Mouse (Mus musculus) lung, embryonic 15.5 days (tissue): ENCODE results near the gene Lama2. TPM values are rescaled to one million over a fixed set of nuclear protein-coding genes. Genes with fewer than 3 reads are reported as not detected.

Experiments
- ATAC-seq: fragments of 200-750 bp; cut with Nextera tagmentation; 2 replicates; pipeline ENCODE4 v1.8.0; 2017; ENCODE audit warnings: moderate number of reproducible peaks, borderline replicate concordance; ENCODE audit not compliant: low FRiP score, low TSS enrichment; ENCODE audit errors: extremely low read depth
- H3K27ac ChIP-seq: fragments of 300-500 bp; sonication (generic); 2 replicates; pipeline ENCODE4 v1.5.1; 2015; ENCODE audit warnings: moderate library complexity, mild to moderate bottlenecking, inconsistent platforms
- H3K27me3 ChIP-seq: fragments of 300-500 bp; sonication (generic); 2 replicates; pipeline ENCODE4 v1.6.1; 2015; ENCODE audit warnings: inconsistent platforms
- H3K36me3 ChIP-seq: fragments of 300-500 bp; sonication (generic); 2 replicates; pipeline ENCODE4 v1.6.1; 2015; ENCODE audit warnings: inconsistent platforms
- H3K4me1 ChIP-seq: fragments of 300-500 bp; sonication (generic); 2 replicates; pipeline ENCODE4 v1.6.1; 2015; ENCODE audit warnings: inconsistent platforms
- H3K4me2 ChIP-seq: fragments of 300-500 bp; sonication (generic); 2 replicates; pipeline ENCODE4 v1.6.1; 2015; ENCODE audit warnings: inconsistent platforms, mild to moderate bottlenecking, moderate library complexity
- H3K4me3 ChIP-seq: fragments of 300-500 bp; sonication (generic); 2 replicates; pipeline ENCODE4 v1.5.1; 2015; ENCODE audit warnings: mild to moderate bottlenecking, inconsistent platforms
- H3K9ac ChIP-seq: fragments of 300-500 bp; sonication (generic); 2 replicates; pipeline ENCODE4 v1.6.1; 2015; ENCODE audit warnings: inconsistent platforms
- H3K9me3 ChIP-seq: fragments of 300-500 bp; sonication (generic); 2 replicates; pipeline ENCODE4 v1.6.1; 2016; ENCODE audit warnings: inconsistent platforms
- WGBS: fragments of 180-500 bp; shearing (Covaris S2); methylation state at CpG from one replicate; pipeline ENCODE4 v1.1.7; 2015; 5-methylcytosine and 5-hydroxymethylcytosine counted together
- polyA plus RNA-seq: library from polyadenylated mRNA; unstranded; fragments of >200 nt; fragmentation: Nextera tagmentation; extraction: Ambion mirVana; gene quantifications from 2 replicates; pipeline ENCODE4 v1.2.1, GENCODE M21; 2015

Lama2 gene
- polyA plus RNA-seq, 1 experiment from 2014 or later: 13.4 TPM

DNA sequence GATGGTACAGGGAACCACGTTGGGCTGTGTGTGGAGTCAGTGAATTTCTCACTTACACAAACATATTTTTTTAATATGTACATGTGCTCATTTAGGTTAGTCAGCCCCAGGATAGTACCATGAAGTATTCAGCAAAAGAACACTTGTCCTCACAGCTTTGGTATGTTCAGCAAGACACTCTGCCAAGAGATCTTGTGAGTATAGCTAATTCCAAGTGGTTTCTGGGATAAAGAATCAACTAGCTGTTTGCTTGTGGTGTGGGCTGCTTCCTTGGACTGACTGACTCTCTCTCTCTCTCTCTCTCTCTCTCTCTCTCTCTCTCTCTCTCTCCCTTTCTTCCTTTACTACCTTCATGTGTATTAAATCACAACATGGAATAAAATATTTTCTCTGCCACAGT is 241.3 kb downstream of the Lama2 start:
- Histone ChIP-seq H3K9me3 (no peaks in the 10 kb centered on the region), H3K27me3 (no peaks in the 10 kb centered on the region), H3K36me3 (no peaks in the 10 kb centered on the region), H3K9ac (no peak overlapping the region), H3K4me1 (no peaks in the 10 kb centered on the region), H3K27ac (no peak overlapping the region), H3K4me2 (no peak overlapping the region), H3K4me3 (no peak overlapping the region)
- no peak for ATAC-seq
- 25% methylated on average over 1 of the region's 1 CpGs for WGBS

DNA sequence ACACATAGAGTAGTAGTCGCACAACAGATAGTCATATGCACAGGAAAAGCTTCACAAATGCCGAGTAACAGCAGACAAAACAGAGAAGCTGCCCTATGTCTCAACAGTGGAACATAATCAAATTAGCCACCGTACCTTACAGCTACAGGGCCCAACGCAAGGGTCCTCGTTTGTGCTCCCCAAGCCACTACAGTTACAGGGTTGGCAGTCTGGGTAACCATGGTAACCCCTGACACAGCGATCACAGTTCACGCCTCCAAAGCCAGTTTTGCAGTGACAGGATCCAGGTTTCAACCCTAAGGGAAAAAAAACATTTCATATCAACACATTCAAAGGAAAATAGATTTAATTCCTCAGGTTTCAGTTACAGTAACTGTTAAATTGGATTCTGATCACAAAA is 275.3 kb downstream of the Lama2 start:
- H3K27me3 ChIP-seq: no peaks in the 10 kb centered on the region
- H3K4me3 ChIP-seq: no peak overlapping the region
- no peak for ATAC-seq
- WGBS: 41% methylated on average over 7 of the region's 7 CpGs
- H3K36me3 ChIP-seq: no peaks in the 10 kb centered on the region
- H3K4me2 ChIP-seq: no peak overlapping the region
- no peak overlapping the region for H3K9ac ChIP-seq
- H3K27ac ChIP-seq: no peak overlapping the region
- H3K9me3 ChIP-seq: no peaks in the 10 kb centered on the region
- H3K4me1 ChIP-seq: no peaks in the 10 kb centered on the region

DNA sequence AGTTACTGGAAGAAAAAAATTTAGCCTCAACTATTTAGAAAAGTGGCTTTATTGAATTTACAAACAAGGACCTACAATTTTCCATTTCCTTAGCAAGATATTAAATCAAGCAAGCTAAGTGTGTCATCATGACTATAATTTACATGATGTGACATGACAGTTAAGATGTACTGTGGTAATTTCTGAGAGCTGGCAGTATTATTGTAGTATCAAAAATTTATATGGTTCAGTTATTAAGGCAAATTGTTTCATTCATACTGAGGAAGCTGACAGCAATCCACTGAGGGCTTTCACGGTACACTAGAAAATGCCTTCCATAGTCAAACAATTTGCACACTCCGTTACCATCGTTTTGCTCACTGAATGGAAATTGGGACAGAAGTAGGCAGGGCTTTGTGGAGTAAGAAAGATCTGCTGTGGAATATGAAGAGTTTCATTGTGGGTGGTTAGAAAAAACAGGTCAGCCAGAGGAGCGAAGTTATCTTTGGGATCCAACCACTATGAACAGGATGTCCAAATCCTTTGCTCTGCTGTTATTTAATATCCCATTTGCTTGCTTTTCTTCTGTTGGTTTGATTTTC is 297.1 kb downstream of the Lama2 start:
- no peak for ATAC-seq
- Histone ChIP-seq H3K27me3 (no peaks in the 10 kb centered on the region), H3K4me2 (no peak overlapping the region), H3K4me3 (no peak overlapping the region), H3K9me3 (no peaks in the 10 kb centered on the region), H3K9ac (no peak overlapping the region), H3K27ac (no peak overlapping the region), H3K4me1 (no peaks in the 10 kb centered on the region), H3K36me3 (no peaks in the 10 kb centered on the region)
- WGBS: 78% methylated on average over 4 of the region's 4 CpGs

DNA sequence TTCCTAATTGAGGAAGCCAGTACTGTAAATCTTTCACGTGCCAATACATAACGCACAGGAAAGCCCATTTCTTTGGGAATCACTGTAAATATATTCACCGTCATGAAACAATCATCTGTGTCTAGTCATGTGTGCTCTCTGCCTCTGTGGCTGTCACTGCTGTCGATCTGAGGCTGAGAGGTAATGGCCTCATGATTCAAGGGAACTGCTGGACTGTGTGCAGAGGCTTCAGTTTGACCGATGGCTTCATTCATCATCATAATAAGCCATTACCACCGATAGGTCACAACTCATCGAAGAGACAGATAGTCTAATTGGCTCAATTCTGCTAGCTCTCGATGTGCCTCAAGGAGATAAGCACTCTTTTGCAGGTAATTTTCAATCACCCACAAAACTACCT is 312.1 kb downstream of the Lama2 start:
- H3K27me3 ChIP-seq: no peaks in the 10 kb centered on the region
- H3K27ac ChIP-seq: no peak overlapping the region
- H3K9ac ChIP-seq: no peak overlapping the region
- no peak overlapping the region for H3K4me2 ChIP-seq
- no peaks in the 10 kb centered on the region for H3K4me1 ChIP-seq
- H3K9me3 ChIP-seq: no peaks in the 10 kb centered on the region
- 57% methylated on average over 8 of the region's 8 CpGs for WGBS
- no peak overlapping the region for H3K4me3 ChIP-seq
- ATAC-seq: no peak
- H3K36me3 ChIP-seq: no peaks in the 10 kb centered on the region

DNA sequence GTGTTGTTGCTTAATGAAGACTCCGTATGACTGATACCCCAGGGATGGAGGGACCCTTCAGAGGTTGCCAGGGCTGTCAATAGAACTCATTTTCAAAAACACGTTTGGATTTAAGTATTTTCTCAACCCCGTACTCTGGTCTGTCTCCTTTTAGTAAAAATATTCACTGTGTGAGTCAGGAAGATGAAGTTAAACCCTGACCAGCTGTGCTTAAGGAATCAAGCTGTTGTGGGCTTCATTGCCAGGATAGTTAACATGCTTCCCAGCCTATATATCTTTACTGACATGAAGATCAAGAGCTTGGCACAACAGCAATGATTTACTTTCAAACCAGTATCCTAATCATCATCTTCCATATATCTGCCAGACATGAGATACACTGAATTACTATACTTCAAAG is 314.3 kb downstream of the Lama2 start:
- no peak for ATAC-seq
- Histone ChIP-seq H3K4me3 (no peak overlapping the region), H3K9me3 (no peaks in the 10 kb centered on the region), H3K27me3 (no peaks in the 10 kb centered on the region), H3K4me1 (no peaks in the 10 kb centered on the region), H3K9ac (no peak overlapping the region), H3K27ac (no peak overlapping the region), H3K36me3 (no peaks in the 10 kb centered on the region), H3K4me2 (no peak overlapping the region)
- 48% methylated on average over 3 of the region's 3 CpGs for WGBS

DNA sequence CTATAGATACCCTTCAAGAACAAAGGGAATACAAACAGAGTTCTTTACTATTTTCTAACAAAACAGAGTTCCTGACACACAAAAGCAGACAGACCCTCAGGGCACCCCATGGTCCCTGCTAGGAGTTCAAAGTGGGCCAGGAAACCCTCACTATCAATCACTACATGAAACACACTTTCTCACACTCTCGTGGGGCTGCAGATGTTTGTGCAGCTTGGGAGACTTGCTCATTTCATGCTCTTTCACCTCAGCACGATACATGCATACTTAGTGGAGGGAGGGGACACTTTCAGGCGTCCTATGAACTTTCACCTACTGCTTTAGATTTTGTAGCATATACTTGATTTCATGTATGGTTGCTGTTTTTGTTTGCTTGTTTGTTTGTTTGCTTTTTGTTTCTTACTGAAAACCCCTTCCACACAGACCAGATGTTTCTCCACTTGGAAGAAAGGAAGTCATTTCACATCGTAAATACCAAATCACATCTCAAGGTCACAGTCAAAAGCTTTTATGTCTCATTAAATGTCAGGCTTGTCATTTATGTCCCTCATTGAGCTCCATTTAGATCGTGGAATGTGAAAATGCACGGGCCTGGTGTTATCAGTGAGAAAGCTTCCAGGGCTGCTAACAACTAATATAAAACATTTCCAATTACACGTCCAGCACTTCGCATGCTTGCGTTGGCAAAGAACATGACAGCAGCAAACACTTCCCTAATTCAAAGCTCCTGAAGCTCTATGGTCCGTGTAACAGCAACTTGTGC is 334.3 kb downstream of the Lama2 start:
- Histone ChIP-seq H3K36me3 (no peaks in the 10 kb centered on the region), H3K4me1 (no peaks in the 10 kb centered on the region), H3K27me3 (no peaks in the 10 kb centered on the region), H3K27ac (no peak overlapping the region), H3K4me3 (no peak overlapping the region), H3K9ac (no peak overlapping the region), H3K4me2 (no peak overlapping the region), H3K9me3 (no peaks in the 10 kb centered on the region)
- no peak for ATAC-seq
- 30% methylated on average over 10 of the region's 10 CpGs for WGBS

DNA sequence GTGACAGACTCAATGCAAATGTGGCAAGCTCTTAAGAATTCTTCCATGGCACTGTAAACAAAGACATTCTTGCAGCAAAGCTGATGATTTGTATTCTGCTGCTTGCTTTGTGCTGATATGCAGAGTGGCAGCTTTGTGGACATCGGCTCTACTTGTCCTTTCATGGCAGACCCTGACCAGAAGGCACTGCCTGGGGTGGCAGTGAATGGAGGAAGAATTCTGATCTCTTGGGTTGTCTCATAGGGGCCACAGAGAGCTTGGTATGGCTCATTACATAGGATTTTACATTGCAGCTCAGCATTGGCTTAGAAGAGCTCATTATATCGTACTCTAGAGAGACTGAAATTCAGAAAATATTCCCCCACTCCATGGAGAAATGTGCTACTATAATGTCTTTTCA is 352.1 kb downstream of the Lama2 start:
- no peak overlapping the region for H3K27ac ChIP-seq
- no peak overlapping the region for H3K4me3 ChIP-seq
- no peak overlapping the region for H3K4me2 ChIP-seq
- no peak overlapping the region for H3K9ac ChIP-seq
- ATAC-seq: no peak
- H3K27me3 ChIP-seq: no peaks in the 10 kb centered on the region
- no peaks in the 10 kb centered on the region for H3K9me3 ChIP-seq
- H3K4me1 ChIP-seq: no peaks in the 10 kb centered on the region
- 70% methylated on average over 2 of the region's 2 CpGs for WGBS
- H3K36me3 ChIP-seq: no peaks in the 10 kb centered on the region

DNA sequence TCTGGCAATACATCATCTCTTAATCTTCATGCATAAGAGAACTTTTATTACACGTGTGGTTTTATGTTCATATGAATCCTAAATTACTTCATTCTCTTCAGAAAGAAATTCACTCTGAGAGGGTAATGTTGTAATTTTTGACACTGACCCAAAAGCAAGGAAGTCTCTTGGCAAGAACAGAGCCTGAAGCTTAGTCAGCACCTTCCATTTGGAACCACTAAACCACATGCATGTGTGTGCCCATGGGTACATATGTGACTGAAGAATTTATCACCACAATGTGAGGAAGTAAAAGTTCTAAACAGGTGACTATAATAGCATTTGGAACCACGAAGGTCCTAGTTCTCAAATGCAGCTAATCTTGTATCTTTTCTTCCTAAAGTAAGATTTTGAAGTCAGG is 353.7 kb downstream of the Lama2 start:
- Histone ChIP-seq H3K4me1 (no peaks in the 10 kb centered on the region), H3K4me3 (no peak overlapping the region), H3K9ac (no peak overlapping the region), H3K27ac (no peak overlapping the region), H3K27me3 (no peaks in the 10 kb centered on the region), H3K4me2 (no peak overlapping the region), H3K9me3 (no peaks in the 10 kb centered on the region), H3K36me3 (no peaks in the 10 kb centered on the region)
- WGBS: 52% methylated on average over 2 of the region's 2 CpGs
- ATAC-seq: no peak

DNA sequence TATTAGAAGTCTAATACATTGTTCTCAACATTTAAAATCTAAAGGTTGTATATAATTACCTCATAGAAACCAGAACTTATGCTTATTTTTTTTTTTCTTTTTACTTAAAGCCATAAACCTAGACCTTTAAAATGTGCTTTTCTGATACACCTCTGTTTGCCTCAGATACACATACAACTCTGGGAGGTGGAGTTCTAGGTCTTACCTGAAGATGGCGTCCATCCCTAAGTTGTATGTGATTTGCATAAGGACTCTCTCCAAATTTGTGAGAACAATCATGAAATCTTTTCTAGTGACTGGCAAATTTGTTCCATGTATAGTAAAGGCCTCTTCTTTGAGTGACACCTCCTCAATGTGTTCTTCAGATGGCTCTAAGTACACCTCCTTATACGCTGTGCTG is 354.8 kb downstream of the Lama2 start:
- H3K4me3 ChIP-seq: no peak overlapping the region
- no peak overlapping the region for H3K4me2 ChIP-seq
- no peak overlapping the region for H3K9ac ChIP-seq
- no peaks in the 10 kb centered on the region for H3K9me3 ChIP-seq
- H3K4me1 ChIP-seq: no peaks in the 10 kb centered on the region
- H3K36me3 ChIP-seq: no peaks in the 10 kb centered on the region
- WGBS: 43% methylated on average over 2 of the region's 2 CpGs
- no peaks in the 10 kb centered on the region for H3K27me3 ChIP-seq
- no peak overlapping the region for H3K27ac ChIP-seq
- no peak for ATAC-seq

DNA sequence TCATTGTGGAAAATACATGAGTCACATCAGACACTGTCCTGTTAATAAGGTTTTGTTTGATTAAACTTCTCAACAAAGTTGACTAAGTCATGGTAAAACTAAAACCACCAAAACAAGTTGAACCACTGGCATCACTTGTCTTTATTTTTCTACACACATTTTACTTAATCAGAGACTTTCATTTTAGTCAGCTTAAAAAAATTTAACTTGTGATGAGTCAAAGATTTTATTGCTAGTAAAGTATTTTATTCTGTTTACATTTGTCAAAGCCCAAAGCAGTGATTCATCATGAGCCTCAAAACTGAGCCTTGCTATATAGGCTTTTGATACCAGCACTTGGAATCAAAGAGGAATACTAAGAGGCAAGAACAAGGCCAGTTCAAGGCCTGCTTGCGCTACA is 369.8 kb downstream of the Lama2 start:
- Histone ChIP-seq H3K4me2 (no peak overlapping the region), H3K4me1 (no peaks in the 10 kb centered on the region), H3K27ac (no peak overlapping the region), H3K4me3 (no peak overlapping the region), H3K9me3 (no peaks in the 10 kb centered on the region), H3K9ac (no peak overlapping the region), H3K27me3 (no peaks in the 10 kb centered on the region), H3K36me3 (no peaks in the 10 kb centered on the region)
- ATAC-seq: no peak
- WGBS: 93% methylated on average over 1 of the region's 1 CpGs

DNA sequence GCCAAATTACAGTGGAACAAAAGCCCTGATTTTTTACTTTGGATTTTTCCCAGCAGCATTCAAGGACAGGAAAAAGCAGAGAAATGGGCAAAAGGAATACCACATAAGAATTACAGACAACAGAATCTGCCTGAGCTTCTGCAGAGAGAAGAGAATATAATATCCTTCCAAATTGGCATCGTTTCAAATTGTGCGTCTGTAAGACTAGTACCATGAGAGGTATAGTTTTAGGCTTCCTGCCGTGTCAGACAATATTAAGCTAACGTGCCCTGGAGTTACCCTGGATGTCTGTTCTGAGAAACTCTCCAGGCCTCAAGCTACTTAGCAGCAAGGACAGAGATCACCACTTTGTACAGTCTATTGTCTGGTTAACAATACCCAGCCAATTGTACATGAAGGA is 384.8 kb downstream of the Lama2 start:
- Histone ChIP-seq H3K4me1 (no peaks in the 10 kb centered on the region), H3K4me3 (no peak overlapping the region), H3K27me3 (no peaks in the 10 kb centered on the region), H3K4me2 (no peak overlapping the region), H3K9me3 (no peaks in the 10 kb centered on the region), H3K9ac (no peak overlapping the region), H3K36me3 (no peaks in the 10 kb centered on the region), H3K27ac (no peak overlapping the region)
- WGBS: 52% methylated on average over 4 of the region's 4 CpGs
- ATAC-seq: no peak

DNA sequence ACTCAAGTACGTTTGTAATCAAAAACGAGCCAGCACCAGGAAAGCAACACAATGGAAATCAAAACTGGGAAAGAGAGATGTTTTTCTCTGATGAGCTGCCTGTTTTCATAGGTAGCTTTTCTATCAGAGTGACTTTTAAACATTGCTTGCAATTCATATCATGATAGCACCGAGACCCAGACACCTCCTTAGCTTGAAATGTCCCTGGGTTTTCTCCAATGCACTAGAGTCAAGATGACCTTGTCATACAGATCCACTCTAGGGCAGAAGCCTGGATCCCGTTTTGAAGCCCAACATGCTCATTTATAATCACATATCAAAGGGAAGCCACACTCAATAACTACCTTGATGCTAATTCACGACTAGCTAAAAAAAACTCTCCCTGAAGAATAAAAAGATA is 386.0 kb downstream of the Lama2 start:
- Histone ChIP-seq H3K9me3 (no peaks in the 10 kb centered on the region), H3K9ac (no peak overlapping the region), H3K4me3 (no peak overlapping the region), H3K27ac (no peak overlapping the region), H3K4me2 (no peak overlapping the region), H3K4me1 (no peaks in the 10 kb centered on the region), H3K27me3 (no peaks in the 10 kb centered on the region), H3K36me3 (no peaks in the 10 kb centered on the region)
- no peak for ATAC-seq
- WGBS: 76% methylated on average over 5 of the region's 5 CpGs
